Mouse (Mus musculus) brain, embryonic 14.5 days (tissue): ENCODE measurements around the gene Tmem270.

Experiments
- CTCF ChIP-seq: fragments of 200-500 bp; IDR thresholded peaks from 2 replicates; pipeline ENCODE4 v1.5.1; 2012; ENCODE audit warnings: inconsistent platforms, mild to moderate bottlenecking, moderate library complexity, borderline replicate concordance; ENCODE audit not compliant: insufficient read depth, insufficient read length; ENCODE audit errors: extremely low read depth
- POLR2A ChIP-seq: fragments of 200-500 bp; IDR thresholded peaks from 2 replicates; pipeline ENCODE4 v1.6.1; 2012; ENCODE audit warnings: mild to moderate bottlenecking, inconsistent platforms, borderline replicate concordance; ENCODE audit not compliant: poor library complexity, insufficient read depth, insufficient read length, severe bottlenecking; ENCODE audit errors: extremely low read depth

DNA sequence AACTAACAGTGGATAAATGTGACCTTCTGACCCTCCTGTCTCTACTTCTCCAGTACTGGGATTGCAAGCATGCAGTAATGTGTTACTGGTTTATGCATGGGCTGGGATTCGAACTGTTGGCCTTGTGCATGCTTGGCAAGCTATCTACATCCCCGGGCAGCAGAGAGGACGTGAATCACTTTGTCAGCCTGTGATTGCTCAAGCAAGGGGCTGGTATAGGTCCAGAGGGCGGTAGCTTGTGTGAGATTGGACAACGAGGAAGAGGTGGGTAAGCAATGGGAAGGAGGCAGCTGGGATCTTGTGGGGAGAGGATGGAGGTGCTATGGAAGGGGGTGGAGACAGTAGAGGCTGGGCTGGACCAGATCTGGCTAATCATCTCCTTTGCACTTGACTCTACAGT lies 38.0 kb downstream of the Tmem270 start:
- TF ChIP-seq CTCF (no peak), POLR2A (no peak)
